Mouse (Mus musculus) heart, adult 9 months (tissue): ENCODE data around the gene Srp68.
A peak's percentile ranks its signal among the peaks of the same experiment; 100 is the strongest.

ENCODE experiments used
- DNase-seq, 2 experiments: peaks; one replicate each; pipeline ENCODE4 v3.0.0; 2022; ENCODE audit warnings: low spot score in 2 of 2

The Srp68 gene

GRCm38 (mm10) chr11:116274045-116274666, at the start of gene Srp68:
Gene Srp68, minus strand, starts transcription at chr11:116274217.
- peak; percentile 92 to 93 for DNase-seq

DNA sequence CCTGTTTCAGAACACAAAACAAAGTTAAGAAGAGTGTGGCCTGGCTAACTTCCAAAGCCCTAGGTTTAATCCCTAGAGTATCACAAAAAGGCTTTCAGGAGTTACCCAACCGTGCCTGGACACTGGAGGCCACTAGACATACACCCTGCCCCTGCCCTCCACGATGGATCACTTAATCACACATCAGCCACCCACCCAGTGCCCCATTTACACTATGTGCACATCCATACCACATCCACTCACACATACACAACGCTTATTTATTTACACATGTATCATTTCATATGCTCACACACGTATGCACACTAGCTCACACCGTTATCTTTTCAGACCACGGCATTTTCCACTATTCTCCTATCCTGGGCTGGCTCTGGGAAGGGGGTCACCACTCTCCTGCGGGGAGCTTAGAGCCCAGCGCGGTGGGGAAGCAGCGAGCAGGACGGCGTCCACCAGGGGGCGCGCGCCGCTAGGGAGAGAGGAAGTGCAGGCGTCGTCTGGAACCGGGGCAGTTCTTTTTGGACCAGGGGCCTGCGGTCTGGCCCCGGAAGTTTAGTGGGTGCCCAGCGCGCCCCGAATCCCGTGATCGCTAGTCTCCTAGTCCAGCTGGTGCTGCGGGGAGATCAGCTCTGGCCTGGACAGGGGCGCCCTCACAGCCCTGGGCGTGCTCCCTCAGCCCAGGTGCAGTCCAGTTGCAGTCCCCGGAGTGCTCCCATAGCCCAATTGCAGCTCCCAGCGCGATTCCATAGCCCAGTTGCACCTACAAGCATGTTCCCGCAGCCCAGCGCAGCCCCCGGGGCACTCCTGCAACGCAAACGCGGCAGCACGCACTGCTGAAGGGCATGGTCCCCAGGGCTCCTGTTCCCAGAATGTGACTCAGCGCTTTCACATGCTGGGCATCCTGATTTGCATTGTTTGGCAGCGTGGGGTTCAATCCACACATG, 45.0 kb upstream of the Srp68 start:
- DNase-seq: peak; percentile 64 to 78

GRCm38 (mm10) chr11:116312359-116312758, 38.3 kb upstream of the Srp68 start:
- DNase-seq: no peak

DNA sequence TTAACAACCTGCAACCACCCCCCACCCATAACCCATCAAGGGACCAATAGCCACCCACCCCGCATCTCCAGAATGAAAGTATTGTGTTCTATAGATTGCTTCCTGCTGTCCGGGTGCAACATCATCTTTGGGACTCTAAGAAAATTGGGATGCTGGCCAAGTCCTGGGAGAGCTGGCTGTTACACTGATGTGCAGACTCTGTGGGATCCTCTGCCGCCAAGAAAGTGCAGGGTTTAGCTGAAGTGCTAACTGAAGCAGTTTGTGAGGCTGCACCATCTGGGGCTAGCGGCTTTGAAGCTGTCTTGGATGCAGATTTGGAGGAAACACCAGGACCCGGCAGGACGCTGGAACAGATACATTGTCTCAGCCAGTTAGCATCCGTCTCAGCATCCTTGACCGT, 37.2 kb upstream of the Srp68 start:
- no peak for DNase-seq

- no peak for DNase-seq
Measured at GRCm38 (mm10) chr11:116309601-116310000, 35.6 kb upstream of the Srp68 start.

DNA sequence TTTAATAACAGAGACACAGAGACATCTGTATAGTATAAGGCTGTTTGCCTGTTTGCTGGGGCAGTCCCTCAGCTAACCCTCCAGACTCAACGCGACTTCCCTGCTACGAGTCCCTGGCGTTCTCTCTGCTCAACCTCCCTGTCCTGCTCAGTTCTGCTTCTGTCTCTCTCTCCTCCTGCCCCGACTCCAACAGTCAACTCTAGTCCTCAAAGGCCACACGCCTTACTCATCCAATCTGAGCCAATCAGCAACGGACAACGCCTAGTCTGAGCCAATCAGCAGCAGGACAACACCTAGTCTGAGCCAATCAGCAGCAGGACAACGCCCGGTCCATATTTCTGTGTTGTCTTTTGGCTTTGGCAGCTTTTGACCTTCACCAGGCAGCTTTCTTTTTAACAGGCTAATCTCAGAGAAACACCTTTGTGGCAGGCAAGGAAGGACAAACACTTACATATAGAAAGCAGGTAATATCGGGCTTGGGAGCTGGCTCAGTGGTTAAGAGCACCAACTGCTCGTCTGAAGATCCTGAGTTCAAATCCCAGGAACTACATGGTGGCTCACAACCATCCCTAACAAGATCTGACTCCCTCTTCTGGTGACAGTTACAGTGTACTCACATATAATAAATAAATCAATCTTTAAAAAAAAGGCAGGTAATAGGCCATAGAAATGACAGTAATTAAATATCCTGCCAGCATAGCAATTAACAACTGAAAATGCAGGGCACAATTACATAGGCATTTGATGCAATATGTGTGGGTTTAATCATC, 33.9 kb upstream of the Srp68 start:
- no peak for DNase-seq

DNA sequence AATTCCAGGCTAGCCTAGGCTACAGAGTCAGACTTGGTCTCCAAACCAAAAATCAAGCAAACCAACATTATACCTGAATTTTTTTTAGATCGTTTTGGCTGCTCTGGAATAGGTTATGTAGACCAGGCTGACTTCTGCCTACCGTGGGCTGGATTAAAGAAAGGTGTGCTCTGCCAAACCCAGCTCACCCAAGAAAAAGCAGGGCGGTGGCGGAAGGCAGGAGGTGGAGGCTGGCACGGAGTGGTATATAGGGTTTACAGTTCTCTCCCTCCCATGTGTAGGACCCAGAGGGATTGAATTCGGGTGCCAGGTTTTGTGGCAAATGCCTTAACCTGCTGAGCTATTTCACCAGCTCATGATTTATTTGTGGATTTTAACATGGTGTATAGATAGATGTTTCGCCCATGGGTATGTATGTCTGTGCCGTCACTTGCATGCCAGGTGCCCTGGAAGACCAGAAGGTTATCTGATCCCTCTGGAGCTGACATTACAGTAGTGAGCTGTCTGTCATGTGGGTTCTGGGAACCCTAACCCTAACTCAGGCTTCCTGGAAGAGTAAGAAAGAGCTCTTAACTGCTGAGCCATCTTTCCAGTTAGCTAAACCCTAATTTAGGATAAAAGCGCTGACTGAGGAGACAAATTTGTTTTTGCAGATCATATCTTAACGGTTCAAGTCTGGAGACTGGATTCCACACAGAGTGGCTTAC, 33.2 kb upstream of the Srp68 start, which contains the start of gene Exoc7:
TSS of gene Exoc7 (minus strand) at position 215 of the 707 bp plus-strand sequence.
- no peak for DNase-seq

DNA sequence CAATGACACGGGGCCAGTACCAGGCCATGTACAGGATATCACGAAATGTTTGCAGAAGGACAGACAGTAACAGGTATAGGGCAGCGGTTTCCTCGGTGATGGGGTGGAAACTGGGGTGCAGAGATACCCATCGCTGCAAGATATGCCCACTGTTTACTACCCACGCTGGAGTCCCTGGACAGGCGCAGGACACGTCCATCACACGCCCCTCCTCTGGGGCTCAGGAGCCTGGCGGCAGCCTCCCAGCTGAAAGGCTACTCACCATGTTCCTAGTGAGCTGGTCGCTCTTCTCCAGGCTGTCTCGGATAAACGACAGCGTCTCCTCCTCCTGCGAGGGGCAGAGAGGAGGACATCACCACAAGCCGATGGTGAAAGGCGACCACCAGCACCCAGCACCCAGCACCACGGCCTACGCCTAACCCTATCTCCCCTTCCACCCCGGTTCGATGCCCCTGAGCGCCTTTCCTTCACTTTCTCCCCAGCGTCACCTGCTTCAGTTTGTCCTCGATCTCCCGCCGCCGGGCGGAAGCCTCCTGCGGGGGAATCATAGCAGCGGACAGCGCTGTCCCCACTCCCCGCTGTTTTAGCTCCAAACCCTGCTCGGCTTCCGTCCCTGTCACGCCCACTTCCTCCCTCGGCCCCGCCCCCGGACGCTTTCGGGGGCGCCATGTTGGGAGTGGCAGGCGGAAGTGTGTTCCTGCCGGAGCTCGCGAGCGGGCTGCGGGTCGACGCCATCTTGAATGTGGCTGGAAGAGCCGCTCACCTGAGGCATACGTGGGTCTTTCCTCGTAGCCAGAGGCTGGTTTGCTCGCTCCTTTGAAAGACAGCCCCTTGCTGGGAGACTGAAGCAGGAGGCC, 32.3 kb upstream of the Srp68 start:
- DNase-seq: peak; percentile 86 to 91

DNA sequence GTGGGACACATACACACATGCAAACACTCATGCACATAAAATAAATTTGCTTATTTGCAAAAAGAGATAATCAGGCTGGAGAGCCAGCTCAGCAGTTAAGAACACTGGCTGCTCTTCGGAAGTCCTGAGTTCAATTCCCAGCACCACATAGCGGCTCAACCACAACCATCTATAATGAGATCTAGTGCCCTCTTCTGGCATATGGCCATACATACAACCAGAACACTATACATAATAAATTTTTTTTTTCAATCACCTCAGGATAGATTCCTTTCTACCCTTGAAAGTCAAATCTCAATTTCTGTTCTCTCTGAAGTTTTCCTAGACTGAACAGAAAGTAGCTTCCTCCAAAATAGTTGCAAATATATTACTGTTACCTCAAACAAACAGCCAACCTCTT, 31.4 kb upstream of the Srp68 start:
- DNase-seq: no peak

DNA sequence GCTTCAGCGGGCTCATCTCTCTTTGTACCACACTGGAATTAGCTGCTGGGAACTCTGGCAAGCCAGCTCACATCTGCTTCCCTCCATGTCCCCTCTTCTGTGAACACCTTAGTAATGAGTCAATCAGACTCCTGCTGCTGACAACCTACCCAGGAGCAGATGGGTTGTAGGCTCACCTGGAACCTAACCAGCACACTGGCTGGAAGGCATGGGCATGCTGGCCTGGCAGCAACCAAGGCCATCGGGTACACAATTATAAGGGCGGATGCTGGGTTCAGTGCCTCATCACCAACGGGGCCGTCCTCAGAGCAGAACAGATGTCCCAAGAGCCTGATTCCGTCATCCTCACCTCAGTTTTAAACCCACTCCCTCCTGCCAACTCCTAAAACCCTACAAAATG, 24.6 kb upstream of the Srp68 start:
- no peak for DNase-seq

DNA sequence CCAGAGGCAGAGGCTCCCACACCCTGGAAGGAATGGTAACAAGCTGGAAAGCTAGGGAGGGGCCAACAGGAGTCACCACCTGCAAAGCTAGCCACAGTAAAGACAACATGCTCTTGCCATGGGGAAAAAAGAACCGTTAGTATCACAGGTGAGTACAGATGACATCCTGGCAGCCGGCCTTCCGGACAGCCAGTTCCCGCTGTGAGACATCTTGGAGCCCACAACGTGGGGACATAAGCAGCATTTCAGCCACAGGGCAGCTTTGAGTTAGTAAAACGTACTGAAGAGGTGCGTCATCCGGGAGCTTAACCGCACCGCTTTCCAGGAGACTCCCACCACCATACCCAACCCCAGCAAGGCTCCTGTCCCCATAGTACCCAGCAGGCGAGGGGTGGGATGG, 24.2 kb upstream of the Srp68 start:
- DNase-seq: no peak

GRCm38 (mm10) chr11:116297017-116297416, 23.0 kb upstream of the Srp68 start:
- no peak for DNase-seq

DNA sequence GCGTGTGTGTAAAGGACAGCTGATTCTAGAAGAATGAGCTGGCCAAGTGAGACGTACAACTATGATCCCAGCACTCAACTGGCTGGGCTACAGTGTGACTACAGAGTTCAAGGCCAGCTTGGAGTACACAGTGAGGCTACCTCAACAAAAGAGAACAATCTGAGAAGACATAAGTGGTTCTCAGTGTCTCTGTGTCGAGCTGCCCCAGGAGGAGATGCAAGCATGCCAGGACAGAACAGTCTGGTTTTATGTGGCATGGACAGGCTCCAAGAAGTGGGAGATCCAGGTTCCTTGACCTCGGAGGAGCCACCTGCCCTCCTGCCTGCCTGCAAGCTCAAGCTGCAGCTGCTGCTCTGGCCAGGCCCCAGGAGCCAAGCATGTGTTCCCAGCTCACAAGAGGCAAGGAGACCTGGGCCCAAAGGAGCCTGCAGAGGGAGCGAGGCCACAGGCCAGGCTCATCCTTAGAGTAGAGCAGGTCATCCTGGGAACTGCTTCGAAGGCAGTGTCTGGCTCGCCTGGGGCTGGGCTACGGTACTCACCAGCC, 22.2 kb upstream of the Srp68 start:
- DNase-seq: no peak

DNA sequence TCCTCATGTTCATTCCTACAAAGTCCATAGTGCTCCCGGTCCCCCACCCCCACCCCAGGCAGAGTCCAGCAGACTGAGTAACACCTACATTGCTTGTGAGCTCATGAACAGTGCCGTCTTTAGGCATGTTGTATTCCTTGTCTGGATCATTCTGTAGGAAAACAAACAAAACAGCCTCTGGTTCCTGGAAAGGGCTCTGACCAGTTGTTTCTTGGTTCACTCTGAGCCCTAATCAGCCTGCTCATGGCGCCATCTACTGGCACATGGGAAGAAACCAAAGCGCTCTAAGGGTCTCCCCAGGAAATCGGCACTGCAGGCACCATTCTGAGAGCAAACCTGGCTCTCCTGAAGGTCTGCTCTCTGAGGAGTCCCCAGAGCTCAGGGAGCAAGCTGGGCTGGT, 20.3 kb upstream of the Srp68 start:
- DNase-seq: peak in 1 of 2 experiments; percentile 44

DNA sequence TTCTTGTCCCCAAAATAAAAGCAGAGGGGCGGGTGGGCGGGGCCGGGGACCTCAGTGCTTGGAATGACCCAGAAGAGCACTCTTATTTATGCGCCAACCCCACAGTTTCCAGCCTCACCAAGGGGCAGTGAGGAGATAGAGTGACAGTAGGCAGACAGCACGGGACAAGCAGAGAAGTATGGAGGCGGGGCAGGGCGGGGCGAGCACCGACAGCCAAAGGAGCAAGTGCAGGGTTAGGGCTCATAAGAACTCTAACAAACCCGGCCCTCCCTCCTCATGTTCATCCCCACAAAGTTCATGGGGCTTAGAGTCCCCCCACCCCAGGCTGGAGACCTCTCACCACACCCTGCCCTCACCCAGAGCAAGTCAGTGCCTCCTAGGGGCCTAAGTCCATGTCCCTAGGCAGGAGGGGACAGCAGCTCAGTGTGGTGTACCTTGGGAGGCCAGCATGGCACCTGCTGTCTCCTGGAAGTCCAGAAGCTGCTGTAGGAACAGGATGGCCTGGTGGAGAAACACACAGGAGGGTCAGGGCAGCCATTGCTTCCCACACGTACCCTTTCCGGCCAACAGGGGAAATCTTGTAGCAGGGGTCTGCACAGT, 19.6 kb upstream of the Srp68 start:
- DNase-seq: no peak

DNA sequence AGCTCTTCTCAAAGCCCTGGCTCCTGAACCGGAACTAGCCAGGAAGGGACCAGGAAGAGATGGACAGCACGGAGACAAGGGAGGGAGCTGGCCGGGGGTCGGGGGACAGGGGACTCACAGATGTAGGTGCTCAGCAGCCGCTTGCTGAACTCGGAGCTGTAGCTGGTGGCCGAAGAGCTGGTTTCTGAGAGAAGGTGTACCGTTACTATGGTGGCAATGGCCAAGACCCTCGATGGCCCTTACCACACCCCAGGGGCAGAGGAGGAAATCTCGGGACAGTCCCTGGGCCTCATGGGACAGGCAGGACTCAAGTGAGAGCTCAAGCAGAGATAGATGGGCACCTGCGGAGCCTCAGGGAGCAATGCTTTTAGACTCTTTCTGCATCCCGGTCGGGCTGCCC, 18.4 kb upstream of the Srp68 start:
- no peak for DNase-seq

GRCm38 (mm10) chr11:116290556-116290955, 16.5 kb upstream of the Srp68 start:
- DNase-seq: no peak

DNA sequence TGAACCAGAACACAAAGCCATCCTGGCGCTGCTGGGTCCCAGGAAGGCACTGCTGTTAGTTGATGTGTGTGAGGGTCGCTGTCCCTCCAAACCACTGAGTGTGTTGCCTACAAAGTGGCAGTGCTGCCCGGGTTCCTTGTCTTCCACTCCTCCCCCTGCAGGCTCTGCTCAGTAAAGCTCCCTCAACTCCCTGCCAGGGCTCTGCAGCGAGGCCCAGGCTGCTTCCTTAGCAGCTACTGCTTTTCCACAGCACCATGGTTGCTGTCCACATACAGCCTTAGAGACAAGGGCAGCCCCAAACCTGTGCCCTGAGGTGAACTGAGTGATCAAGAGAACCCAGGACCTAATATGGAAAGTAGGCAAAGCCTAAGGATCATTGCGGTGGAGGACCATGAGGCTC, 13.3 kb upstream of the Srp68 start:
- no peak for DNase-seq

GRCm38 (mm10) chr11:116285770-116286191, 11.8 kb upstream of the Srp68 start:
- DNase-seq: peak; percentile 32 to 51

DNA sequence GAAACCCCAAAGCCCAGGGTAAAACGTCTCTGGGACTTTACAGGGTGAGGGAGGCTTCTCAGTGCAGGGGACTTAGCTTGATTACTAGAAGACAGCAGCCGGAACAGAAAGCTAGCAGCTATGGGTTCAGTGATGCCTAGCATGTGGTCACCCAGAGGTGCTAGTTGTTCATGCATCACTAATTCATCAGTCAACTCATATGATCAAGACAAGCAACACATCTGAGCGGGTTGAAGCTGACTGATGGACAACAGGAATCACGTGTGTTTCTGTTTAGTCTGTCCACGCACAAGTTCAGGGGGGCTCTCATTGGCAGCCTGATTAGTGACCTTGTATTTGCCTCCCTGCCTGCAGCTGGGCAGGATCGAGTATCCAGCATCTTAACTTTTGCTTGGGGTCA, 10.0 kb upstream of the Srp68 start:
- no peak for DNase-seq
